Comparison of ENCODE assay signal across 8 mouse cellular contexts in the genomic region with DNA sequence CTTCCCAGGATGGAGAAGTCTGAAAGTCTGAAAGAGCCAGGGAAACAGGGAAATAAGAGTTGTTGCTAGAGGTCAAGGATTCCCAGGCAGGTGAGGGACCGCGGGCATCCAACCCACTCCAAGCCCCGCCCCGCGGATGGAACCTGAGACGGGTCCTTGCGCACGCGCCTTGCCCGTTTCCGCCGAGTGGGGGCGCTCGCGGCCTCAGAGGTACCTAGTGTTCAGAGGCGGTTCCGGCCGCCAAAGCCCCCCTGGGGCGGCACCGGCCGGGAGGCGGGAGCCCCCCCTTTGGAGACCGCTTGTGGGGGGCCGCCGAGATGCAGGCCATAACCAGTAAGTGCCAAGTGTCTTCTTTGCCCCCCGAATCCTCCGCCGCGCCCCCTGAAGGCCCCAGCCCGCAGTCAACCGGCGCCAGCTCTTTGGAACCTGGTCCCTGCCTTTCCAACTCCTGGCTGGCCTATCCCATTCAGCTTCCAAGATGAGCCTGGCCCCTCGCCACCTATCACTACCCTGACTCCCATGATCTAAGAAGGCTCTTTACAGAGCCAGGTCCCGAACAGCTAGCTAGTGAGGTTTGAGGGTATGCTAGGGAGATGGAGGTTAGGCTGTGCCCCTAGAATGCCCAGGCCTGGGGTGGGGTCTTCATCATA. TPM values are rescaled to one million over a fixed set of nuclear protein-coding genes. Genes with fewer than 3 reads are reported as not detected.
DNase-seq lines count a peak whose midpoint lies in the region; ATAC-seq lines count a peak whose summit lies in the region.

No protein-coding gene starts in this region.

- peak overlapping the region; percentile 37 for H3K4me2 ChIP-seq in heart, embryonic 15.5 days
- H3K4me2 ChIP-seq in liver, embryonic 12.5 days = peak overlapping the region; percentile 35

- no peak overlapping the region for H3K9ac ChIP-seq in heart, embryonic 15.5 days
- H3K9ac ChIP-seq in liver, embryonic 12.5 days = no peak overlapping the region

- H3K36me3 ChIP-seq in heart, embryonic 15.5 days = 0 out of 2 replicates have a peak, but pooled peaks cover 4% of the 10 kb centered on the region
- H3K36me3 ChIP-seq in liver, embryonic 12.5 days = no peaks in the 10 kb centered on the region

- peaks cover 6% of the 10 kb centered on the region; the same call in 1 of the 2 replicates for H3K4me1 ChIP-seq in heart, embryonic 15.5 days (replicated peaks)
- H3K4me1 ChIP-seq in liver, embryonic 12.5 days = 0 out of 2 replicates have a peak, but pooled peaks cover 3% of the 10 kb centered on the region

- no peak for ATAC-seq in heart, embryonic 15.5 days (replicated peaks; ENCODE audit: insufficient number of reproducible peaks, insufficient read depth, low FRiP score, low read depth)
- no peak for ATAC-seq in liver, embryonic 12.5 days

- intact Hi-C loops in left cerebral cortex, postnatal 4 days (cut with DNase I) = no loop called here
- intact Hi-C loops in left cerebral cortex, postnatal 14 days (cut with DNase I) = no loop called here

- peak; percentile 44 for DNase-seq in left cerebral cortex, postnatal 4 days
- no peak for DNase-seq in left cerebral cortex, postnatal 14 days (ENCODE audit: low spot score in 2 of 2)
- DNase-seq in embryo, embryonic 11 days = peak; percentile 70
- DNase-seq in skeletal muscle tissue, adult 2 months (ENCODE audit: low read depth, low spot score) = peak; percentile 42
- no peak for DNase-seq in frontal cortex, postnatal 14 days (ENCODE audit: low spot score in 2 of 2)
- no peak for DNase-seq in frontal cortex, adult 2 months (ENCODE audit: extremely low spot score in 1 of 2, low spot score in 1 of 2)

- H3K27me3 ChIP-seq in heart, embryonic 15.5 days = peaks cover 10% of the 10 kb centered on the region; the same call in 1 of the 2 replicates
- H3K27me3 ChIP-seq in liver, embryonic 12.5 days (replicated peaks) = peaks cover 67% of the 10 kb centered on the region

- H3K4me3 ChIP-seq in heart, embryonic 15.5 days = no peak overlapping the region
- H3K4me3 ChIP-seq in liver, embryonic 12.5 days = no peak overlapping the region

- WGBS in heart, embryonic 15.5 days = 10% methylated on average over 34 of the region's 34 CpGs
- WGBS in liver, embryonic 12.5 days (ENCODE audit: insufficient replicate concordance) = 11% methylated on average over 29 of the region's 34 CpGs

- no peak overlapping the region for H3K27ac ChIP-seq in heart, embryonic 15.5 days
- no peak overlapping the region for H3K27ac ChIP-seq in liver, embryonic 12.5 days

- no peaks in the 10 kb centered on the region for H3K9me3 ChIP-seq in heart, embryonic 15.5 days (replicated peaks)
- no peaks in the 10 kb centered on the region for H3K9me3 ChIP-seq in liver, embryonic 12.5 days (replicated peaks)

RNA-seq across cellular contexts. Expression of gene Ccdc136, which starts 6.7 kb away (rescaled TPM):
- total RNA-seq in left cerebral cortex, postnatal 4 days (2021) = 10 to 100 TPM; 70.7 to 72.5 TPM
- total RNA-seq in left cerebral cortex, postnatal 14 days (2021) = 100 to 1,000 TPM in 1 of 2 experiments, 10 to 100 TPM in 1; 90.1 to 104 TPM
- 19.1 and 22.1 TPM in 2 replicates for polyA plus RNA-seq in heart, embryonic 15.5 days (2015; fragmentation: Nextera tagmentation; extraction: Ambion mirVana)
- 0.94 and 1.8 TPM in 2 replicates for polyA plus RNA-seq in liver, embryonic 12.5 days (2016; fragmentation: Nextera tagmentation; extraction: Ambion mirVana)
- 90.8 and 94.1 TPM in 2 replicates for polyA plus RNA-seq in frontal cortex, adult 2 months (2012; rRNA removed)

RNA-seq across cellular contexts. Expression of gene Opn1sw, which starts 14.6 kb away (rescaled TPM):
- total RNA-seq in left cerebral cortex, postnatal 4 days (2021) = under 1 TPM in 1 of 2 experiments, not detected in 1; 0.32 TPM
- total RNA-seq in left cerebral cortex, postnatal 14 days (2021) = under 1 TPM; 0.33 to 0.66 TPM
- polyA plus RNA-seq in heart, embryonic 15.5 days (2015; fragmentation: Nextera tagmentation; extraction: Ambion mirVana) = 0.55 and 0.70 TPM in 2 replicates
- polyA plus RNA-seq in liver, embryonic 12.5 days (2016; fragmentation: Nextera tagmentation; extraction: Ambion mirVana) = 0.08 TPM in 1 of 2 replicates, not detected in the other
- polyA plus RNA-seq in frontal cortex, adult 2 months (2012; rRNA removed) = 0.10 and 0.59 TPM in 2 replicates

RNA-seq across cellular contexts. Expression of gene Flnc, which starts 30.2 kb away (rescaled TPM):
- total RNA-seq in left cerebral cortex, postnatal 4 days (2021) = 1 to 10 TPM; 4.7 TPM
- total RNA-seq in left cerebral cortex, postnatal 14 days (2021) = 1 to 10 TPM; 2.0 to 2.2 TPM
- polyA plus RNA-seq in heart, embryonic 15.5 days (2015; fragmentation: Nextera tagmentation; extraction: Ambion mirVana) = 39.1 and 43.9 TPM in 2 replicates
- polyA plus RNA-seq in liver, embryonic 12.5 days (2016; fragmentation: Nextera tagmentation; extraction: Ambion mirVana) = 2.2 and 2.8 TPM in 2 replicates
- polyA plus RNA-seq in frontal cortex, adult 2 months (2012; rRNA removed) = 0.44 and 0.66 TPM in 2 replicates

RNA-seq across cellular contexts. Expression of gene Calu, which starts 54.9 kb away (rescaled TPM):
- total RNA-seq in left cerebral cortex, postnatal 4 days (2021) = 100 to 1,000 TPM; 103 to 107 TPM
- 10 to 100 TPM; 88.7 to 89.1 TPM for total RNA-seq in left cerebral cortex, postnatal 14 days (2021)
- 354 and 404 TPM in 2 replicates for polyA plus RNA-seq in heart, embryonic 15.5 days (2015; fragmentation: Nextera tagmentation; extraction: Ambion mirVana)
- 127 and 131 TPM in 2 replicates for polyA plus RNA-seq in liver, embryonic 12.5 days (2016; fragmentation: Nextera tagmentation; extraction: Ambion mirVana)
- 69.4 and 72.8 TPM in 2 replicates for polyA plus RNA-seq in frontal cortex, adult 2 months (2012; rRNA removed)

Comparison
In these comparisons a context has a peak if more than half of its experiments do, and no peak if none do; other contexts are left out.
1. DNase-seq: peak in left cerebral cortex, postnatal 4 days (single experiment), embryo, embryonic 11 days (single experiment) and skeletal muscle tissue, adult 2 months (single experiment); none in left cerebral cortex, postnatal 14 days (0 of 2), frontal cortex, postnatal 14 days (0 of 2) and frontal cortex, adult 2 months (0 of 2).
2. RNA of gene Flnc, which starts 30.2 kb away (polyA plus RNA-seq): 39.1 to 43.9 TPM in heart, embryonic 15.5 days; 2.2 to 2.8 TPM in liver, embryonic 12.5 days and 0.44 to 0.66 TPM in frontal cortex, adult 2 months; every median in the first group is over 10 times any median in the second.